Mouse (Mus musculus) midbrain, embryonic 16.5 days (tissue): ENCODE results near the gene Clca4a. TPM values are rescaled to one million over a fixed set of nuclear protein-coding genes. Genes with fewer than 3 reads are reported as not detected.

ENCODE experiments used
- polyA plus RNA-seq: library from polyadenylated mRNA; unstranded; fragments of >200 nt; fragmentation: Nextera tagmentation; extraction: Ambion mirVana; gene quantifications from 2 replicates; pipeline ENCODE4 v1.2.1, GENCODE M21; 2015

Gene Clca4a
- polyA plus RNA-seq, 1 experiment from 2014 or later, result not detected

Other genes with a start within 250 kb of the Clca4a start
- gene Clca3a1, start 214.1 kb downstream of the Clca4a start, polyA plus RNA-seq, result 0.78 and 0.98 TPM in 2 replicates
- gene Clca3a2, start 155.6 kb downstream of the Clca4a start, polyA plus RNA-seq, result not detected in 2 replicates
- not detected in 2 replicates for gene Clca3b, start 125.7 kb downstream of the Clca4a start, polyA plus RNA-seq
- not detected in 2 replicates for gene Clca4b, start 42.5 kb downstream of the Clca4a start, polyA plus RNA-seq
- gene Clca1, start 57.7 kb upstream of the Clca4a start, polyA plus RNA-seq, result not detected in 2 replicates
- 0.10 TPM in 1 of 2 replicates, not detected in the other for gene Clca2, start 124.4 kb upstream of the Clca4a start, polyA plus RNA-seq
- gene Odf2l, start 143.5 kb upstream of the Clca4a start, polyA plus RNA-seq, result 12.6 and 13.7 TPM in 2 replicates